Mouse (Mus musculus): ENCODE results near the gene Mtf1. TPM values are rescaled to one million over a fixed set of nuclear protein-coding genes. Genes with fewer than 3 reads are reported as not detected.

Gene Mtf1
- total and polyA plus RNA-seq, 3 experiments, result 17.8 to 37.8 (median 28.9) TPM

DNA sequence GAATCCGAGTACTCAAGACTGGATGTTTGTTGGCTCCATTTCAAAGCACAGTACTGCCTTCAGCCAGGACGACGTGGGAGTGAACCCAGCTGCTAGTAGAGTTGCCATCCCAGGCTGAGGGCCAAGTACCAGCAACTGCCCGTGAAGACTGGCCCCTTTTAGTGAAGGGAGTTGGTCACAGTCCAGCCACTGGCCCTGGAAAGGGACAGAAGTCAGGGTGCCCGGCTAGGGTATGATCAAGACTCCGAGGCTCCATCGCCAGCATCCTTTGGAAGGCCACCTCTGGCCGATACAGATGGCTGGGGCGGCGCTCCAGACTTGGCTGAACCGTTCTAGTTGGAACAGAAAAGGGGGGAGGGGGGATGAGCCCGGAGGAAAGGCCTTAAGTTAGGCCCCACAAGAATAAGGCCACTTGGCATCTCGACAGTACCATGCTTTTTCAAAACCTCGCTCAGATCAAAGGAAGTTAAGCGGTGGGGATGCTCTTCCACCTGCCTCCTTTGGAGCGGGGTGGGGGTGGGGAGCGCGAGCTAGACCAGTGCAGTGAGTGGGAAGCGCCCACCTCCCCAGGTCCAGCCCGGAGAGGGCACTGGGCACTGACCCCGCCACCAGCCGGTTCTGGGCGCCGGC is 47.8 kb downstream of the Mtf1 start:
- DNase-seq (ENCODE audit: low read depth, low spot score), result peak; percentile 58
- peaks cover 13 to 17% of the 10 kb centered on the region in 2 experiments; a peak in 3 of 4 replicates for H3K36me3 ChIP-seq (ENCODE audit: control insufficient read depth in 1 of 2, insufficient read depth in 2 of 2, low read length in 2 of 2)
- H3K27ac ChIP-seq (ENCODE audit: control insufficient read depth, low read depth, low read length), result peak overlapping the region; percentile 2; the same call in 1 of the 2 replicates
- H3K27me3 ChIP-seq (ENCODE audit: control insufficient read depth in 1 of 2, insufficient read depth in 2 of 2, low read length in 2 of 2), result no peaks in the 10 kb centered on the region
- H3K9me3 ChIP-seq (replicated peaks; ENCODE audit: insufficient read depth, low read length), result no peaks in the 10 kb centered on the region
- peaks cover 0 to 16% of the 10 kb centered on the region in 2 experiments; a peak in 3 of 4 replicates for H3K4me1 ChIP-seq (ENCODE audit: control insufficient read depth in 1 of 2, insufficient read depth in 2 of 2, low read length in 2 of 2)
- H3K9ac ChIP-seq (ENCODE audit: control insufficient read depth, low read depth, low read length, poor library complexity, severe bottlenecking), result peak overlapping the region; percentile 91
- H3K79me2 ChIP-seq (ENCODE audit: control insufficient read depth, insufficient read depth, low read length, poor library complexity), result peaks cover 42% of the 10 kb centered on the region
- TF ChIP-seq GATA1 (IDR thresholded peaks at IDR 0.05; ENCODE audit: low read depth, low read length) (no peak), HCFC1 (IDR thresholded peaks at IDR 0.05; ENCODE audit: low read depth, low read length) (no peak), POLR2A (IDR thresholded peaks at IDR 0.05; ENCODE audit: control insufficient read depth in 1 of 2, insufficient read depth in 1 of 2, low read depth in 1 of 2, low read length in 2 of 2, poor library complexity in 1 of 2) (peak in 1 of 2 experiments; percentile 11; a peak in 1 of 4 replicates), TBP (IDR thresholded peaks at IDR 0.05; ENCODE audit: low read depth, low read length) (0 out of 2 replicates have a peak, but pooled peaks have one; percentile 20)
- H3K4me3 ChIP-seq (ENCODE audit: control insufficient read depth in 1 of 2, insufficient read depth in 1 of 2, low read depth in 2 of 2, low read length in 2 of 2), result peak overlapping the region; percentile 92 to 98

- peaks cover 42% of the 10 kb centered on the region for H3K79me2 ChIP-seq (ENCODE audit: control insufficient read depth, insufficient read depth, low read length, poor library complexity)
- H3K27ac ChIP-seq (ENCODE audit: control insufficient read depth, low read depth, low read length), result peak within 1 kb of the TSS; percentile 78
- H3K27me3 ChIP-seq (ENCODE audit: control insufficient read depth in 1 of 2, insufficient read depth in 2 of 2, low read length in 2 of 2), result no peaks in the 10 kb centered on the region
- peak within 1 kb of the TSS; percentile 92 to 98 for H3K4me3 ChIP-seq (ENCODE audit: control insufficient read depth in 1 of 2, insufficient read depth in 1 of 2, low read depth in 2 of 2, low read length in 2 of 2)
- peaks cover 0 to 16% of the 10 kb centered on the region in 2 experiments; a peak in 3 of 4 replicates for H3K4me1 ChIP-seq (ENCODE audit: control insufficient read depth in 1 of 2, insufficient read depth in 2 of 2, low read length in 2 of 2)
- DNase-seq (ENCODE audit: low read depth, low spot score), result peak; percentile 96
- H3K36me3 ChIP-seq (ENCODE audit: control insufficient read depth in 1 of 2, insufficient read depth in 2 of 2, low read length in 2 of 2), result peaks cover 17 to 18% of the 10 kb centered on the region in 2 experiments; a peak in 3 of 4 replicates
- no peaks in the 10 kb centered on the region for H3K9me3 ChIP-seq (replicated peaks; ENCODE audit: insufficient read depth, low read length)
- H3K9ac ChIP-seq (ENCODE audit: control insufficient read depth, low read depth, low read length, poor library complexity, severe bottlenecking), result peak within 1 kb of the TSS; percentile 99
- TF ChIP-seq ELF1 (IDR thresholded peaks at IDR 0.05; ENCODE audit: low read depth, low read length) (peak; percentile 97), ZMIZ1 (IDR thresholded peaks at IDR 0.05; ENCODE audit: low read depth, low read length) (no peak), CHD2 (IDR thresholded peaks at IDR 0.05; ENCODE audit: low read length) (no peak), USF1 (IDR thresholded peaks at IDR 0.05; ENCODE audit: low read depth, low read length) (no peak), GABPA (IDR thresholded peaks at IDR 0.05; ENCODE audit: low read depth, low read length) (no peak), NELFE (IDR thresholded peaks at IDR 0.05; ENCODE audit: low read depth, low read length) (peak; percentile 80), CHD1 (IDR thresholded peaks at IDR 0.05; ENCODE audit: low read depth, low read length) (0 out of 2 replicates have a peak, but pooled peaks have one; percentile 81), MAFK (IDR thresholded peaks at IDR 0.05; ENCODE audit: borderline replicate concordance, low read depth, low read length) (no peak), GATA1 (IDR thresholded peaks at IDR 0.05; ENCODE audit: low read depth, low read length) (no peak), MAZ (IDR thresholded peaks at IDR 0.05; ENCODE audit: low read depth, low read length) (peak; percentile 59; the same call in 1 of the 2 replicates), ZNF384 (IDR thresholded peaks at IDR 0.05; ENCODE audit: low read depth, low read length) (no peak), MAX (IDR thresholded peaks at IDR 0.05; ENCODE audit: low read length) (no peak; the same call in 1 of the 2 replicates), ETS1 (IDR thresholded peaks at IDR 0.05; ENCODE audit: low read depth, low read length) (no peak), BHLHE40 (IDR thresholded peaks at IDR 0.05; ENCODE audit: borderline replicate concordance, low read depth, low read length) (no peak), EP300 (IDR thresholded peaks at IDR 0.05; ENCODE audit: low read depth in 1 of 2, low read length in 2 of 2) (no peak), MYC (IDR thresholded peaks at IDR 0.05; ENCODE audit: low read depth, low read length) (no peak), TAL1 (IDR thresholded peaks at IDR 0.05; ENCODE audit: low read length) (no peak), POLR2AphosphoS2 (IDR thresholded peaks at IDR 0.05; ENCODE audit: low read length) (peak; percentile 38; the same call in 1 of the 2 replicates), NRF1 (IDR thresholded peaks at IDR 0.05; ENCODE audit: insufficient read depth, low read depth, low read length, poor library complexity, severe bottlenecking) (no peak), UBTF (IDR thresholded peaks at IDR 0.05; ENCODE audit: borderline replicate concordance, insufficient read depth, low read depth, low read length) (0 out of 2 replicates have a peak, but pooled peaks have one; percentile 45), SMC3 (IDR thresholded peaks at IDR 0.05; ENCODE audit: low read depth, low read length) (no peak), MXI1 (IDR thresholded peaks at IDR 0.05; ENCODE audit: low read depth, low read length) (peak; percentile 80), KAT2A (conservative IDR thresholded peaks at IDR 0.05; ENCODE audit: low read depth, low read length) (peak; percentile 69; the same call in 1 of the 2 replicates), ZC3H11A (IDR thresholded peaks at IDR 0.05; ENCODE audit: low read depth, low read length) (no peak), E2F4 (IDR thresholded peaks at IDR 0.05; ENCODE audit: borderline replicate concordance, low read depth, low read length) (no peak), SIN3A (IDR thresholded peaks at IDR 0.05; ENCODE audit: low read length) (peak; percentile 95), MYB (IDR thresholded peaks at IDR 0.05; ENCODE audit: low read depth, low read length) (no peak)
Observed at GRCm38 (mm10) chr4:124850261-124850913, 48.5 kb downstream of the Mtf1 start, which contains the start of gene Yrdc. Gene Yrdc (plus strand): TSS chr4:124850679.

All from MEL (cell line).